Mouse (Mus musculus) lung, postnatal 4 days (tissue): ENCODE measurements around the gene Gm49378.
A peak's percentile ranks its signal among the peaks of the same experiment; 100 is the strongest.

Experiments
- DNase-seq, 2 experiments: peaks; one replicate each; pipeline ENCODE4 v3.0.0; 2021

The Gm49378 gene

DNA sequence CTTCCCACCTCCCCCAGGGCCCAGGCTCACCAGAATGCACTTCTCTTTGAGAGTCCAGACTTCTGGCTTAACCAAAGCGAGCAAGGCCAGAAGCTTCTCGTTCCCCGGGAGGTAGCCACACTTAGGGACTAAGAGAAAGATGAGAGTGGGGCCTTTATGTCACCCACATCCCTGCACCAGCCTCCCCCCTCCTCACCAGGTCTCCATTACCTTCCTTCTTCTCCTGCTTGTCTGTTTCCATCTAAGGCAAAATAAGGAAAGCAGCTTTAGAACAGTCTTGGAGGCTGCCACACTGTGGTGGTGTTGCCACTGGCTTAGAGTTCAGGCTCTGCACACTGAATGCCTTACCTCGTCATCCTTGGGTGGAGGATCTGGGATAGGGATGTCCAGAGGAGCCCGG, 48.4 kb downstream of the Gm49378 start:
- no peak for DNase-seq

DNA sequence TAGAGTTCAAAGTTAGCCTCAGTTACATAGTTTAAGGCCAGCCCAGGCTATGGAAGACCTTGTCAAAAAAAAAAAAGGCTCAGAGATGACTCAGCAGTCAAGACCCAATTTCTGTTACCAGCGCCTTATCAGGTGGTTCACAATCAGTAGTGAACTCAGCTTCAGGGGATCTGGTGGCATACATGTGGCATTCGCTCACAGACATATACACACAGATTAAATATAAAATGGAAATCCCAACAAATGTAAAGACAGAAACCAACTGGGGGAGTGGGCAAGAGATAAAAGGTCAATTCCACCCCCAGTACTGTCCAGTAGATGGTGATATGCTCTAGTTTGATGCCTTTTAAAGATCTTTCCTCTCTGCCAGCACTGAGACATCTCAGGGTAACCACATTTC, 51.5 kb downstream of the Gm49378 start:
- DNase-seq: no peak

DNA sequence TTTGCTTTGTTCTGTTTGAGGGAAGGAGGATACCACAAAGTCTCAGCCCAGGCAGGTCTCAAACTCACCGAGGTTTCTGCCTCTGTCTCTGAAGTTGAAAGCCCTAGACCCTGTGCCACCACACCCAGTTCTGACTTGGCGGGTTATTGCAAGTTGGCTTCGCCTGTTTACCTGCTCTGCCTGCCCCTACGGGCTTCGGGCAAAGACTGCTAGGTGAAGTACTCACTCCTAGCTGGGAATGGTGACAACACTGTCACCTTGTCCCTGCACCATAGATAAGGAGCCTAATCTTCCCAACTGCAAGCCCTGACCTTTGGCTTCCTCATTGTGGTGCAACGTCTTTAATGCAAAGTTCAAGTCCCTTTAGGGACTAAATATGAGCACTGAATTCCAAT, 52.1 kb downstream of the Gm49378 start:
- DNase-seq: no peak

DNA sequence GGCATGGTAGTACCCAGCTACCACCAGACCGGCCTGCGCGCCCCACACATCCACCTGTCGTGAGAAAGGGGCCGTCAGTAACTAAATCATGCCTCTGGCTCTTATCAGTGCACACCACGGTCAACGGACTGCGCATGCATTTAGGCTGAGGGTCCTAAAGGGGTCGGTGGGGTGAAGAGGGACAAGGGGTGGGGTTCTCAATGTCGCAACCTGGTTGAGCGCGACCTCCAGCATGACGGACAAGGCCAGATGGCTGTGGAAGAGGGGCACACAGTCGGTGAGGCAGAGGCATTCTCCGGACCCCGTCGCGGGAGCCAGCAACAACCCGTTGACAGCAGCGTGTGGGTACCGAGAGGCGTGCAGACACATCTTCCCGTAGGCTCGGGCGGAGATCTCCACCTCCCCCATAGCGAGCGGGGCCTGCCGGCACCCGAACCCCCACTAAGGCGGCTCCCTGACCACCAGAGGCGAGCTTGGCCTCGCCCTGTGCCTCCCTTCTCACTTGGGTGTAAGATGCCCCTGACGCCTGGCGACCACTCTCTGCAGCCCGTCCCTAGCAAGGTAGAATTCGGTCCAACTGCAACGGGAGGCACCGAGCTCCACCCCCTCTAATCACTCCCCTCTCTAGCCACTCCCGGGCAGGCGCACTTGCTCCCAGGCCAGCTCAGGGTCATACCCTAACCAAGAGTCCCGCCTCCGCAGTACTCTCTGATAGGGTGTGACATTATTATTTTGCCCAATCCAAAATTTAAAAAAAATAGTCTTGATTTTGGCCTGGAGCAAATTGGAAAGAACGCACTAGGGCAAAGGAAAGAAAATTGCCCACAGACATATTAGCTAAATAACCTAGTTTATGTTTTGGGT, 52.8 kb downstream of the Gm49378 start, which contains the start of gene Emc9:
Gene Emc9 (minus strand): TSS at position 601 of the 864 bp plus-strand sequence.
- peak; percentile 83 to 85 for DNase-seq

DNA sequence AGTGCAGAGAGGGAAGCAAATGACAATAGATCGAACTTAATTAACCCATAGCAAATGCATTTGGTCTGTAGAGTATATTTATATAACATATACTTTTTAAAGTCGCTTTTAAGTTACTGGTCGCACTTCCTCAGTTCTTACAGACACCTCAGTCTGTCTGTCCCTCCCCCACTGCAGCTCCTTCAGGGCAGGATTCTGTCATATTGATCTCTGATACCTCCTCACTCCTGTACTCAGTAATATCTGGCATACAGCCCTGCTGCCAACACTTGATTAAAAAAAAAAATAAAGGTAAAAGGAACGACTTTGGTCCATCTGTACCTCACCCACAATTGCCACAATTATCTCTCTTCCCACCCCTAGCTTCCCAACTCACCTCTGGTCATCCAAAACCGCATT, 53.4 kb downstream of the Gm49378 start:
- DNase-seq: no peak

DNA sequence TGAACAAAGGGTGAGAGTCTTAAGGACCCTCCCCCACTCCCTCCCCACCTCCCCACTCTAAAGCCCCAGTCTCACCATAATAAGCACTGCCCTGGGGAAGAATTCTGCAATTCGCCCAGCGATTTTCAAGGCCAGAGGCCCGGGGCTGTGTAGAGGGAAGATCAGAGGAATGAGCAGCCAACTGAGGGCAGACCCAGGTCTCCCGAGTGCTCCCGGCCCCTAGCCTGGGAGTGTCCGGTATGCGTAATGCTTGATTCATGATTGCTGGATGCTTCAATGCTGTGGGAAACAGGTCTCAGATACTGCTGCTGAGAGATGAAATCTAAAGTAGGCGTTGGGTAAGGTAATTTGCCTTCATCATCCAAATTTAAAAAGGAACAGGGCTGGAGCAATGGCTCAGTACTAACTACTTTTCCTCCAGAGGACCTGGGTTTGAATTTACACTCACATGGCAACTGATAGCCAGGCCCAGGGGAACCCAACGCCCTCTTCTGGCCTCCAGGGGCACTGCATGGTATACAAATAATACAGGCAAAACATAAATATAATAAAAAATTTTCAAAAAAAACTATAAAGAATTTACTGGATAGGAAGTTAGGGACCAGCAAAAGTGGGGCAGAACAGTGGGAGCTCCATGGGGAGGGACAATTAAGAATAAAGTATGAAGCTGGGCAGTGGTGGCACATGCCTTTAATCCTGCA, 55.6 kb downstream of the Gm49378 start:
- no peak for DNase-seq

DNA sequence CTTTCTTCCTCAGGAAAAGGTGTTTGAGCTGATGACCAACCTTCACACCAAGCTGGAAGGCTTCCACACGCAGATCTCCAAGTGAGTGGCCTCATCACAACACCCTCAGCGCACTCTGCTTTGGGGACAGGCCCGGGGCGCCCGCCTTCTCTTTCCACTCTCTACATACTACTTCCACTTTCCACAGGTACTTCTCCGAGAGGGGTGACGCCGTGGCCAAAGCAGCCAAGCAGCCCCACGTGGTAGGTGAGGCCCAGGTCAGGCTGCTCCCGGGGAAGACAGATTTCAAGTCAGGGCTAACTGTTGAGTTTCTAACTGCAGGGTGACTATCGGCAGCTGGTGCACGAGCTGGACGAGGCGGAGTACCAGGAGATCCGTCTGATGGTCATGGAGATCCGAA, 57.0 kb downstream of the Gm49378 start:
- no peak for DNase-seq

DNA sequence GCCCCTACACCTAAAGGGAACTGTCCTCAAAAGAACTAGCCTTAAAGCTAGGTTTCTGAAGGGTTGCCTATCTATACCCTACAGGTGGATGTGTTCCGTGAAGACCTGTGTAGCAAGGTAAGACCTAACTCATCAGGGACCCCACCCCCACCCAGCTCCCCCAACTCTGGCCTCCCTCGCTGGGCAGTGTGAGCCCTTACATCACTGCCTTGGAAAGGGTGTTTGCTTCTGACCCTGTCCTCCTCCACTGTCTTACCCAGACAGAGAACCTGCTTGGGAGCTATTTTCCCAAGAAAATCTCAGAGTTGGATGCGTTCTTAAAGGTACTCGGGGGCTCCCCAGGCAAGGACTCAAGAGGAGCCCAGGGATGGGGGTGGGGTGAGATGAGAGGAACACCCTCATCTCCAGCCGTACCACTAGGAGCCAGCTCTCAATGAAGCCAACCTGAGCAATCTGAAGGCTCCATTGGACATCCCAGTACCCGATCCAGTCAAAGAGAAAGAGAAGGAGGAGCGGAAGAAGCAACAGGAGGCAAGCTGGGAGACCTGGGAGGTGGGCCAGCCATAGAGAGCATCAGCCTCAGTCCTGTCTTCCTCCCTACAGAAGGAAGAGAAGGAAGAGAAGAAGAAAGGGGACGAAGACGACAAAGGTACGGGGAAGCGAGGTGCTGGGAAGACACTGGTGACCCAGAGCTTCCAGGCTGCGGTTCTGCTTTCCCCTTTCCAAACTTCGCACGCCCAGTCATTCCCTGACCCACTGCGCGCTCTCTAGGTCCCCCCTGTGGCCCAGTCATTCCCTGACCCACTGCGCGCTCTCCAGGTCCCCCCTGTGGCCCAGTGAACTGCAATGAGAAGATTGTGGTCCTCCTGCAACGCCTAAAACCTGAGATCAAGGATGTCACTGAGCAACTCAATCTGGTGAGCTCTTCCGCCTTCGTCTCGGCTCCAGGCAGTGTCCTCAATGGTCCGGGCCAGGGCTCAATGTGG, 57.9 kb downstream of the Gm49378 start:
- DNase-seq: no peak
